ENCODE assay signal across 18 mouse cellular contexts in genomic region chr14:114843105-114843743, GRCm38 (mm10).
DNase-seq lines count a peak whose midpoint lies in the region; ATAC-seq and TF ChIP-seq lines count a peak whose summit lies in the region.
"Had no signal": no experiment of that assay in that cellular context is flagged by ENCODE, and none has a peak within 500 bp of the region (broad histone marks: within the 10 kb centered on the region; RNA-seq: fewer than 3 reads in every experiment).

No protein-coding gene starts in this region.

- H3K4me3 ChIP-seq in forebrain, embryonic 11.5 days (ENCODE audit: low read depth, low read length): no peak overlapping the region
- no peak overlapping the region for H3K4me3 ChIP-seq in forebrain, postnatal 0 days (ENCODE audit: low read depth, low read length)
- no peak overlapping the region for H3K4me3 ChIP-seq in kidney, postnatal 0 days (replicated peaks; ENCODE audit: low read depth, low read length)
- H3K4me3 ChIP-seq in forebrain, embryonic 16.5 days (replicated peaks; ENCODE audit: low read length): no peak overlapping the region
- H3K4me3 ChIP-seq: embryonic facial prominence, embryonic 15.5 days; heart, embryonic 13.5 days had no signal

- 0 out of 2 replicates have a peak, but pooled peaks cover 2% of the 10 kb centered on the region for H3K4me1 ChIP-seq in forebrain, embryonic 11.5 days (replicated peaks; ENCODE audit: control insufficient read depth, insufficient read depth, low read length)
- H3K4me1 ChIP-seq in forebrain, postnatal 0 days (ENCODE audit: insufficient read depth): no peaks in the 10 kb centered on the region
- H3K4me1 ChIP-seq in kidney, postnatal 0 days (replicated peaks; ENCODE audit: insufficient read depth, low read length): no peaks in the 10 kb centered on the region
- 0 out of 2 replicates have a peak, but pooled peaks cover 2% of the 10 kb centered on the region for H3K4me1 ChIP-seq in forebrain, embryonic 16.5 days (replicated peaks; ENCODE audit: control insufficient read depth, insufficient read depth, low read length)
- H3K4me1 ChIP-seq: embryonic facial prominence, embryonic 15.5 days had no signal

- H3K36me3 ChIP-seq in forebrain, embryonic 11.5 days (ENCODE audit: control insufficient read depth, insufficient read depth, low read length): no peaks in the 10 kb centered on the region
- no peaks in the 10 kb centered on the region for H3K36me3 ChIP-seq in forebrain, postnatal 0 days (ENCODE audit: insufficient read depth)
- H3K36me3 ChIP-seq in kidney, postnatal 0 days (ENCODE audit: insufficient read depth, low read length): no peaks in the 10 kb centered on the region
- H3K36me3 ChIP-seq in forebrain, embryonic 16.5 days (ENCODE audit: control insufficient read depth, insufficient read depth): no peaks in the 10 kb centered on the region
- H3K36me3 ChIP-seq: embryonic facial prominence, embryonic 15.5 days; heart, embryonic 13.5 days had no signal

- H3K27me3 ChIP-seq in forebrain, embryonic 11.5 days (ENCODE audit: control insufficient read depth, insufficient read depth, low read length): no peaks in the 10 kb centered on the region
- H3K27me3 ChIP-seq in forebrain, postnatal 0 days (ENCODE audit: insufficient read depth, low read length): no peaks in the 10 kb centered on the region
- H3K27me3 ChIP-seq in kidney, postnatal 0 days (ENCODE audit: insufficient read depth, low read length): no peaks in the 10 kb centered on the region
- no peaks in the 10 kb centered on the region for H3K27me3 ChIP-seq in forebrain, embryonic 16.5 days (replicated peaks; ENCODE audit: control insufficient read depth, insufficient read depth, low read length)
- H3K27me3 ChIP-seq: embryonic facial prominence, embryonic 15.5 days; heart, embryonic 13.5 days had no signal

- DNase-seq in forebrain, embryonic 11.5 days (ENCODE audit: low spot score): no peak
- no peak for DNase-seq in forebrain, postnatal 0 days
- DNase-seq in kidney, postnatal 0 days (ENCODE audit: low spot score): peak; percentile 7
- no peak for DNase-seq in kidney, postnatal 36 days
- DNase-seq in brain, embryonic 14.5 days (ENCODE audit: low read depth): peak; percentile 62
- no peak for DNase-seq in cerebellum, adult 11 months
- DNase-seq in adipocyte (ENCODE audit: low spot score): no peak
- DNase-seq: cerebellum, postnatal 25 days; heart, postnatal 4 days; kidney, adult 18-20 months; liver; lung, embryonic 14.5 days; right cerebral cortex, adult 18-20 months; thymus, adult 2 months had no signal

- H3K9me3 ChIP-seq in forebrain, embryonic 11.5 days (ENCODE audit: control insufficient read depth, low read length): no peaks in the 10 kb centered on the region
- H3K9me3 ChIP-seq in forebrain, postnatal 0 days (ENCODE audit: low read length): no peaks in the 10 kb centered on the region
- H3K9me3 ChIP-seq in kidney, postnatal 0 days (replicated peaks; ENCODE audit: low read length): no peaks in the 10 kb centered on the region
- no peaks in the 10 kb centered on the region for H3K9me3 ChIP-seq in forebrain, embryonic 16.5 days (ENCODE audit: control insufficient read depth, low read length)
- H3K9me3 ChIP-seq: embryonic facial prominence, embryonic 15.5 days; heart, embryonic 13.5 days had no signal

- TF ChIP-seq CTCF in forebrain, postnatal 0 days (IDR thresholded peaks at IDR 0.05; ENCODE audit: low read depth): no peak
- TF ChIP-seq CTCF in kidney, postnatal 0 days (IDR thresholded peaks at IDR 0.05; ENCODE audit: low read depth): no peak
- TF ChIP-seq CTCF in brain, embryonic 14.5 days (IDR thresholded peaks at IDR 0.05; ENCODE audit: borderline replicate concordance, extremely low read depth, insufficient read depth, insufficient read length): no peak

- no peak overlapping the region for H3K27ac ChIP-seq in forebrain, embryonic 11.5 days (ENCODE audit: low read depth, low read length)
- no peak overlapping the region for H3K27ac ChIP-seq in forebrain, postnatal 0 days (ENCODE audit: low read depth, low read length)
- H3K27ac ChIP-seq in kidney, postnatal 0 days: no peak overlapping the region
- H3K27ac ChIP-seq in forebrain, embryonic 16.5 days (ENCODE audit: low read length): no peak overlapping the region
- H3K27ac ChIP-seq: embryonic facial prominence, embryonic 15.5 days; heart, embryonic 13.5 days had no signal

- H3K4me2 ChIP-seq in forebrain, embryonic 11.5 days (ENCODE audit: low read depth, low read length, severe bottlenecking): no peak overlapping the region
- no peak overlapping the region for H3K4me2 ChIP-seq in forebrain, postnatal 0 days (ENCODE audit: low read depth)
- no peak overlapping the region for H3K4me2 ChIP-seq in kidney, postnatal 0 days (ENCODE audit: low read length)
- H3K4me2 ChIP-seq in forebrain, embryonic 16.5 days (ENCODE audit: low read length): no peak overlapping the region
- H3K4me2 ChIP-seq: embryonic facial prominence, embryonic 15.5 days; heart, embryonic 13.5 days had no signal

- no peak overlapping the region for H3K9ac ChIP-seq in forebrain, embryonic 11.5 days (ENCODE audit: low read length)
- H3K9ac ChIP-seq in forebrain, postnatal 0 days: no peak overlapping the region
- H3K9ac ChIP-seq in kidney, postnatal 0 days (ENCODE audit: low read depth, low read length): no peak overlapping the region
- no peak overlapping the region for H3K9ac ChIP-seq in forebrain, embryonic 16.5 days (replicated peaks; ENCODE audit: low read depth, low read length)
- H3K9ac ChIP-seq: embryonic facial prominence, embryonic 15.5 days; heart, embryonic 13.5 days; lung, embryonic 14.5 days had no signal

- WGBS in forebrain, embryonic 11.5 days: 34% methylated on average over 6 of the region's 6 CpGs
- WGBS in forebrain, postnatal 0 days: 27% methylated on average over 6 of the region's 6 CpGs
- WGBS in kidney, postnatal 0 days: 47% methylated on average over 6 of the region's 6 CpGs
- WGBS in forebrain, embryonic 16.5 days: 24% methylated on average over 6 of the region's 6 CpGs

- TF ChIP-seq POLR2A in brain, embryonic 14.5 days (IDR thresholded peaks at IDR 0.05; ENCODE audit: borderline replicate concordance, extremely low read depth, insufficient read depth, insufficient read length, poor library complexity, severe bottlenecking): no peak

- ATAC-seq in forebrain, embryonic 11.5 days (replicated peaks; ENCODE audit: low FRiP score): peak; percentile 55
- no peak for ATAC-seq in forebrain, postnatal 0 days
- ATAC-seq in kidney, postnatal 0 days (replicated peaks; ENCODE audit: low FRiP score, low read depth): peak; percentile 40; the same call in 1 of the 2 replicates
- peak; percentile 43 for ATAC-seq in forebrain, embryonic 16.5 days
- ATAC-seq: Patski had no signal

Comparison
In these comparisons a context has a peak if more than half of its experiments do, and no peak if none do; other contexts are left out.
1. DNase-seq: peak in kidney, postnatal 0 days (single experiment) and brain, embryonic 14.5 days (single experiment); none in forebrain, embryonic 11.5 days (single experiment), forebrain, postnatal 0 days (single experiment), kidney, postnatal 36 days (0 of 2), cerebellum, adult 11 months (single experiment) and adipocyte (single experiment).